Mouse (Mus musculus) liver, postnatal 0 days (tissue): ENCODE measurements around the gene Rpusd2. TPM values are rescaled to one million over a fixed set of nuclear protein-coding genes. Genes with fewer than 3 reads are reported as not detected.

Source experiments
- ATAC-seq: fragments of 200-750 bp; cut with Nextera tagmentation; 2 replicates; pipeline ENCODE4 v1.8.0; 2017; ENCODE audit warnings: mild to moderate bottlenecking, moderate library complexity
- DNase-seq: peaks from one replicate; pipeline ENCODE4 v3.0.0-alpha.2; 2016
- H3K27ac ChIP-seq: fragments of 300-500 bp; sonication (generic); 2 replicates; pipeline ENCODE4 v1.5.1; 2014; ENCODE audit warnings: antibody characterized with exemption, moderate library complexity, mild to moderate bottlenecking, low read depth
- H3K27me3 ChIP-seq: fragments of 300-500 bp; sonication (generic); 2 replicates; pipeline ENCODE4 v1.6.1; 2014; ENCODE audit warnings: low read length, control low read depth, mixed read lengths; ENCODE audit not compliant: insufficient read depth
- H3K36me3 ChIP-seq: fragments of 300-500 bp; sonication (generic); replicated peaks from 2 replicates; pipeline ENCODE4 v1.6.1; 2014; ENCODE audit warnings: mild to moderate bottlenecking, control low read depth, low read length, moderate library complexity, mixed read lengths; ENCODE audit not compliant: insufficient read depth
- H3K4me1 ChIP-seq: fragments of 300-500 bp; sonication (generic); 2 replicates; pipeline ENCODE4 v1.6.1; 2014; ENCODE audit warnings: antibody characterized with exemption, mild to moderate bottlenecking, control low read depth; ENCODE audit not compliant: insufficient read depth
- H3K4me2 ChIP-seq: fragments of 300-500 bp; sonication (generic); 2 replicates; pipeline ENCODE4 v1.6.1; 2014; ENCODE audit warnings: low read depth, mild to moderate bottlenecking, low read length, moderate library complexity, mixed read lengths
- H3K4me3 ChIP-seq: fragments of 300-500 bp; sonication (generic); 2 replicates; pipeline ENCODE4 v1.5.1; 2014; ENCODE audit warnings: low read depth, low read length
- H3K9ac ChIP-seq: fragments of 300-500 bp; sonication (generic); replicated peaks from 2 replicates; pipeline ENCODE4 v1.6.1; 2014; ENCODE audit warnings: mild to moderate bottlenecking, moderate library complexity
- H3K9me3 ChIP-seq: fragments of 300-500 bp; sonication (generic); 2 replicates; pipeline ENCODE4 v1.6.1; 2016; ENCODE audit warnings: mild to moderate bottlenecking, control low read depth, low read length, mixed read lengths
- CTCF ChIP-seq: sonication (generic); IDR thresholded peaks from 2 replicates; pipeline ENCODE4 v1.5.1; 2016; ENCODE audit warnings: antibody characterized with exemption, low read depth
- EP300 ChIP-seq: IDR thresholded peaks from 2 replicates; pipeline ENCODE4 v1.6.1; 2016; ENCODE audit warnings: antibody characterized with exemption, low read depth, mild to moderate bottlenecking
- WGBS: fragments of 180-500 bp; shearing (Covaris S2); extraction: QIAGEN DNeasy Blood & Tissue Kit; methylation state at CpG from one replicate; pipeline ENCODE4 v1.1.7; 2014; ENCODE audit not compliant: insufficient replicate concordance; 5-methylcytosine and 5-hydroxymethylcytosine counted together
- polyA plus RNA-seq: library from polyadenylated mRNA; unstranded; fragments of >200 nt; fragmentation: Nextera tagmentation; extraction: Ambion mirVana; gene quantifications from 2 replicates; pipeline ENCODE4 v1.2.1, GENCODE M21; 2015

Gene Rpusd2
- polyA plus RNA-seq, 1 experiment from 2014 or later = 2.1 TPM

GRCm38 (mm10) chr2:119086156-119086555 lies 51.6 kb downstream of the Rpusd2 start:
- Histone ChIP-seq H3K27me3 (no peaks in the 10 kb centered on the region), H3K27ac (no peak overlapping the region), H3K4me3 (no peak overlapping the region), H3K9me3 (no peaks in the 10 kb centered on the region), H3K4me1 (no peaks in the 10 kb centered on the region), H3K9ac (no peak overlapping the region), H3K4me2 (no peak overlapping the region), H3K36me3 (peaks cover 45% of the 10 kb centered on the region)
- WGBS = 93% methylated on average over 2 of the region's 2 CpGs
- ATAC-seq (no peak), DNase-seq (no peak)
- TF ChIP-seq EP300 = no peak
- no peak for TF ChIP-seq CTCF

Other genes with a start within 250 kb of the Rpusd2 start
- gene Knstrn, start 220.8 kb upstream of the Rpusd2 start, polyA plus RNA-seq = 28.8 and 31.4 TPM in 2 replicates
- gene Ivd, start 172.8 kb upstream of the Rpusd2 start, polyA plus RNA-seq = 47.0 and 50.4 TPM in 2 replicates
- 2.4 and 2.5 TPM in 2 replicates for gene Bahd1, start 134.4 kb upstream of the Rpusd2 start, polyA plus RNA-seq
- gene Chst14, start 108.3 kb upstream of the Rpusd2 start, polyA plus RNA-seq = 4.0 and 4.5 TPM in 2 replicates
- 12.2 and 12.8 TPM in 2 replicates for gene Ccdc32, start 5.4 kb upstream of the Rpusd2 start, polyA plus RNA-seq
- gene Knl1, start 12.3 kb downstream of the Rpusd2 start, polyA plus RNA-seq = 34.0 and 35.2 TPM in 2 replicates
- gene Rad51, start 78.0 kb downstream of the Rpusd2 start, polyA plus RNA-seq = 11.2 and 13.0 TPM in 2 replicates
- gene Rmdn3, start 122.2 kb downstream of the Rpusd2 start, polyA plus RNA-seq = 37.0 and 39.0 TPM in 2 replicates
- gene Gchfr, start 133.0 kb downstream of the Rpusd2 start, polyA plus RNA-seq = 263 and 271 TPM in 2 replicates
- gene Gm14137, start 139.7 kb downstream of the Rpusd2 start, polyA plus RNA-seq = 0.06 and 0.08 TPM in 2 replicates
- 15.5 and 18.4 TPM in 2 replicates for gene Zfyve19, start 173.8 kb downstream of the Rpusd2 start, polyA plus RNA-seq
- 4.3 and 4.6 TPM in 2 replicates for gene Dnajc17, start 174.0 kb downstream of the Rpusd2 start, polyA plus RNA-seq
- not detected in 2 replicates for gene Ppp1r14d, start 195.1 kb downstream of the Rpusd2 start, polyA plus RNA-seq
- 0.44 and 0.60 TPM in 2 replicates for gene Spint1, start 202.6 kb downstream of the Rpusd2 start, polyA plus RNA-seq
- gene Rhov, start 236.5 kb downstream of the Rpusd2 start, polyA plus RNA-seq = not detected in 2 replicates